Mouse (Mus musculus): ENCODE data around the gene Xrcc3. TPM values are rescaled to one million over a fixed set of nuclear protein-coding genes. Genes with fewer than 3 reads are reported as not detected.

Xrcc3 gene
- total RNA-seq, 4 experiments from 2014 or later = 17.5 to 22.1 (median 19.4) TPM

- no peak for DNase-seq
Observed at GRCm38 (mm10) chr12:111774156-111774555, 39.5 kb downstream of the Xrcc3 start.

GRCm38 (mm10) chr12:111770651-111771050 lies 43.0 kb downstream of the Xrcc3 start:
- no peak for DNase-seq

- DNase-seq = no peak
Observed at GRCm38 (mm10) chr12:111769816-111770577, 43.7 kb downstream of the Xrcc3 start.

DNA sequence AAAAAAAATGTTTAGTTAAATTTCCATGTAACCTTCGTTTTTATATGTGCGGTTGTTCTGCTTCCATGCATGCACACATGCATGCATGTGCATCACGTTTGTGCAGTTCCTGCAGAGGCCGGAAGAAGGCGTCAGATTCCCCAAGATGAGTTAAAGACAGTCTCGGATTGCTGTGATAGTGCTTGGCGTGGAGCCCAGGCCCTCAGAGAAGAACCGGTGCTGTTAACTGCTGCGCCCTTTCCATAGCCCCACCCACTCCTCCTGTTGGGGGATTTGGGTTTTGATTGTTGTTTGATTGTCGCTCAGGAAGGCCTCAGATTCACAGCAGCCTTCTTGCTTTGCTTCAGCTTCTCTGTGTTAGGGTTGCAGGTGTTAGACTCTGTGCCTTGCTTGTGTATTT lies 44.4 kb downstream of the Xrcc3 start:
- DNase-seq = no peak

DNA sequence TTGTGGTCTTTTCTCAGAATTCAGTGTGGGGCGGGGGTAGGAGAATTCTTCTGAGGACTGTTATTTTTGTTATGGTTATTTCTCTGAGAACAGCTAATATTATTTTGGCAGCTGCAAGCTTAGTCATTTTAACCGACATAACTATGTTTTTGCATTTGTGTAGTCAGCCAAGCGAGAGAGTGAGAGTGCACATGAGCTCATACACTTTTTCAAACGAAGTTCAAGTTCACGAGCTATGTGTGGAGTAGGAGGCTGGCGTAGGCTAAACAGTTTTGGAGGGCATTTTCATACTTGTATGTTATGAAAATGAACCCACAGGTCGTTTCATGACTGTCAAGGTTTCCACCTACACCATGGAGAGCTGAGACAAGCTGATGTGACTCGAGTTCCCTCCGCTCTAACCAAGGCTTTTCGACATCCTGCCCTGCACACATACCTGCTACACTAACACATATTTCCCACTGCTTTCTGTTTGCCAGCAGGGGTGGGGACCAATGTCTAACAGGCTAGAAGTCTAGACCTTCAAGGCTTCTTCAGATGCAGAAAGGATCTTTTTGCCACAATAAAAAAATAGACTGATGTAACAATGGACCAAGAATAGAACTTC lies 45.2 kb downstream of the Xrcc3 start:
- DNase-seq = no peak

DNA sequence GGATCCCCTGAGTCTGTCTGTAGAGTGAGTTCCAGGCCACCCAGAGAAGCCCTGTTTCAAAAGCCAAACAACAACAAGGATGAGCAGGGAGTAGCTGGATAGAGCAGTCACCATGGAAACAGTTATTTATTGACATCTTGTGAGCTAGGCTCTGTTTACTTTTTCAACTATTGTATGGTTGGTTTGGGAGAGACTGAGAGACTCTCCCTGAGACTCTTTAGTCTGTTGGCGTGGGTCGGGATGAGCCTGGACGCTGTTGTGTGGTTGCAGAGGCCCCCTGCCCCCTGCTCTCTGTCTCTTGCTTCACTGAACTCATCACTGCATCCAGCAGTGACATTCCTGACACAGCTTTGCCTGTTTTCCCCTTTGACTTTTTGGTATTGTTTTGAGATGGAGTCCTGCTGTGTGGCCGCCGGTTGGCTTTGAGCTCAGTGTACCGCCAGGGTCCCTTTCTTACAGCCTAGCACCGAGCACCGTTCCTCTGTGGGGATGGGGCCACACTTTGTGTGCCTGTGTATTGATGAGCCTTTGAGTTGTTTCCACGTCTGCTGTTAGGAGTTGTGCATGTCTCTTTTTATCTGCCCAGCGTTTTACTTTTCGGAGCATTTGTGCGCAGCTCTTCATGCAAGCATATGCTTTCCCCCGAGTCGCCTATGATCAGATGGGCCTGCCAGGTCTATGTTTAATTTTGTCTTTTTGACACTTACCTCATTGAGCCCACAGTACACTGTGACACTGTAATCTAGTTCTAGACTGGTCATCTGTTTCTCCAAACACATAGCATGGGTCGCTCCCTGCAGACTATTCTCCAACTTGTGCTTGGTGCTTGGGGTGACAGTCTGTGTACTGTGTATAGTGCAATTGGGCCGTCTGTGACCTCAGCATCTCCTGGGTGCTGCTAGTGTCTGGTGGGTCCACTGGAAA lies 47.1 kb downstream of the Xrcc3 start:
- DNase-seq = no peak

DNA sequence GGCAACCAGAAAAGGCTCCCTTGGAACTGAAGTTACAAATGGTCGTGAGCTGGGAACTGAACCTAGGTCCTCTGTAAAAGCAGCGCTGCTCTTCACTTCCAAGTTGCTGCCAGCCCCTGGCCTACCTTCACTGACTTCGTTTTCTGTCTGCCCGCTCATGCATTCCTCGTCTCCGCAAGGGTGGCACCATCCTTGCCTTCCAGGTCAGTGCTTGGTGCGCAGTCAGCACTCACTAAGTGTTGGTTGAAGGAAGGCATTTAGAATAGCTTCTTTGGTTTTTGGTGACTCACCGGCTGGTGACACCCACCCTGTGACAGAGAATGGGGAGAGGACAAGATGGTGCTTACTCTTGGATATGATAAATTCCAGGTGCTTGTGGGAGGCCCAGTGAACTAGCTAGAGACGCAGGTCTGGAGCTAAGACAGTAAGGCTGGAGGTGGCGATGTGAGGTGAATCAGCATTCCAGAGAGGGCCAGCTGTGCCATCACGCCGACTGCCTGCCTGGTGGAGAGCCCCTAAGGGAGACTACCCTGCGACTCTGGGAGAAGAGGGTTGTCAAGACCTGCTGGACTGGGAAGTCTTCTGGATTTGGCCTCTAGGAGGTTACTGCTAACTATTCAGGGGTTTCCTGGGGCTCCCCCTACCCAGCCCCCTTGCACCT lies 50.9 kb downstream of the Xrcc3 start:
- DNase-seq = no peak

- DNase-seq = no peak
Observed at GRCm38 (mm10) chr12:111760306-111760908, 53.3 kb downstream of the Xrcc3 start.

- DNase-seq = peak; percentile 53
Observed at GRCm38 (mm10) chr12:111759176-111760061, 54.3 kb downstream of the Xrcc3 start.

GRCm38 (mm10) chr12:111758381-111759175 lies 55.1 kb downstream of the Xrcc3 start, which contains the start of gene Klc1:
TSS of gene Klc1 (plus strand) at chr12:111758849.
- DNase-seq = peak; percentile 62

DNA sequence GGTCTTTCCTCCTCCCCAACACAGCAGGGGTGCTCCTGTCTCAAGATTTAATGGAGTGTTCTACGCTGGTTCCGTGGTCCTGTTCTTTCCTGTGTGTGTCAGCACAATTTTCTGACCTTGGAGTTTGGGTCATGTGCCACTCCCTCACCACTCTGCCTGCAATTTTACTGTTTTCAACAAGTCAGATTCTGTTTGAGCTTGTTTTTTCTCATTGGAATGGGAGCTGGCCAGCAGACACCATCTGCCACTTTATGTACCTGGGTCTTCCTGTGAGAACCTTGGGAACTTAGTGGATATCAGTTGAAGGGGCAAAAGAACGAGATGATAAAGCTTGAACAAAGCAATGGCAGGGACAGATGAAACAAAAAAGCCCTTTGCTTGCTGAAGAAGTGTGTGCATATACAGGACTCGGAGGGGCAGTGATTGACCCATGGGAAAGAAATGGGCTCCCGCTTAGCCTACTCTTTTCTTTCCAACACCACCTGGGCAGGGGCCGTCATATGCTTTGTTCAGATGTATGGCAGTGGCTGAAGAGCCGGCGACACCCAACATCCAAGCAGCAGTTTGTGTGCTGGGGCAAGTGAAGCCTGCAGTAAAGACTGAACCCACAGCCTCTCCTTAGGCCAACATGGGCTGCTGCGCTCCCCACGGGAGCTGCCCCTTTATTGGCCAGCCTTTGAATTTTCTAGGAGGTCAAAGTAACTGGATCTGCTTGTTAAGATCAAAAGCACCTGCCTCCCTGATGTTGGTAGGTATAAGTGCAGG lies 55.9 kb downstream of the Xrcc3 start:
- no peak for DNase-seq

DNA sequence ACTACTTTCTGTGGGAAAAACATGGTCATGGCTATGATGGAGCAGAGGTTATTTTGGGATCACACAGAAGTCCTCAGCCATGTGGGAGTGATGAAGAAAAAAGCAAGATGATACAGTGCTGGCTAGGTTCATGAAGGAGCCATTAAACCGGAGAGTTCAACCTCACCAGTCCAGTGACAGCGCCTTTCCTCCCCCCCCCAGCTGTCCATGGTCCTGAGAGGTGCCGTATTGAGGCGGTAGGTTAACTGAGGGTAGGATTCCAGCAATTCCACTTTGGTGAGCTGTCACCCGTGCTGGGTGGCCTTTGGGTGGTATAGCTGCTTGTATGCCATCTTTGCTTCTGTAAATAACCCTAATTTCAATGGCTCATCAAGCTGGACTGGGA lies 57.0 kb downstream of the Xrcc3 start:
- DNase-seq = no peak

GRCm38 (mm10) chr12:111756082-111756697 lies 57.5 kb downstream of the Xrcc3 start:
- DNase-seq = peak; percentile 45

DNA sequence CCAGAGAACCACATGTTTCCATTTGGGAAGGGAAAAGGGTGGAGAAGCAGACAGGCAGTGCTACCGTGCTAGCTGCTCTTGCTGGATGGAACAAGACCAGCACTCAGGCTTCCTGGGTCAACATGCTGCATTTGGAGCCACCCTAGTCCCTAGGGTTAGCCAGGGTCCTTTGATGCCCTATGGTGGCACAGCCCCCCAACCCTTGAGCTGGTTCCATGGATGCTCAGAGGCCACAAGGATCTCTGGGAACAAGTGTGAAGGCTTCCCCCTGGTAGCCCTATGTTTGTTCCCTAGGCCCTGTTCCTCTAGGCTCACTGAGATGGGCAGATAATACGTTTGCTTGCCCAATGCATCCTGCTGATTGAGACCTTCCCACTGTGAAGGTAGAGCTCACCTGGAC lies 58.4 kb downstream of the Xrcc3 start:
- DNase-seq = no peak

DNA sequence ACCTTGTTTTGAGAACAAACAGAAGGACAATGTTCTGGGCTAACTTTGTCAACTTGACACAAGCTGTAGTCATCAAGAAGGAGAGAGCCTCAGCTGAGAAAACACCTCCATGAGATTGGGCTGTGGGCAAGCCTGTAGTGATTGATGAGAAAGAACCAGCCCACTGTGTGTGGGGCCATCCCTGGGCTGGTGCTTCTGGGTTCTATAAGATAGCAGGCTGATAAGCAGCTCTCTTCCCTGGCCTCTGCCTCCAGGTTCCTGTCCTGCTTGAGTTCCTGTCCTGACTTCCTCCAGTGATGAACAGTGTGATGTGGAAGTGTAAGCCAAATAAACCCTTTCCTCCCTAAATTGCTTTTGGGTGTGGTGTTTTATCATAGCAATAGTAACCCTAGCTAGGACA lies 59.0 kb downstream of the Xrcc3 start:
- DNase-seq = no peak

- DNase-seq = no peak
Observed at GRCm38 (mm10) chr12:111753347-111753746, 60.3 kb downstream of the Xrcc3 start.

Measured in adrenal gland, adult 8-10 months (tissue).